Mouse (Mus musculus) lung, postnatal 0 days (tissue): ENCODE results near the gene Add1. TPM values are rescaled to one million over a fixed set of nuclear protein-coding genes. Genes with fewer than 3 reads are reported as not detected.

Experiments used
- ATAC-seq: fragments of 200-750 bp; cut with Nextera tagmentation; 2 replicates; pipeline ENCODE4 v1.8.0; 2017; ENCODE audit warnings: moderate library complexity
- DNase-seq: peaks from one replicate; pipeline ENCODE4 v3.0.0-alpha.2; 2016; ENCODE audit warnings: low spot score
- H3K27ac ChIP-seq: fragments of 300-500 bp; sonication (generic); 2 replicates; pipeline ENCODE4 v1.5.1; 2014; ENCODE audit warnings: antibody characterized with exemption, mild to moderate bottlenecking, low read length, mixed read lengths
- H3K27me3 ChIP-seq: fragments of 300-500 bp; sonication (generic); replicated peaks from 2 replicates; pipeline ENCODE4 v1.6.1; 2014; ENCODE audit warnings: low read length, mixed read lengths; ENCODE audit not compliant: insufficient read depth
- H3K36me3 ChIP-seq: fragments of 300-500 bp; sonication (generic); 2 replicates; pipeline ENCODE4 v1.6.1; 2014; ENCODE audit warnings: low read length, mixed read lengths; ENCODE audit not compliant: insufficient read depth
- H3K4me1 ChIP-seq: fragments of 300-500 bp; sonication (generic); 2 replicates; pipeline ENCODE4 v1.6.1; 2014; ENCODE audit warnings: antibody characterized with exemption, low read depth, low read length, mixed read lengths; ENCODE audit not compliant: insufficient read depth
- H3K4me2 ChIP-seq: fragments of 300-500 bp; sonication (generic); replicated peaks from 2 replicates; pipeline ENCODE4 v1.6.1; 2014; ENCODE audit warnings: low read depth, mild to moderate bottlenecking, low read length, moderate library complexity, mixed read lengths
- H3K4me3 ChIP-seq: fragments of 300-500 bp; sonication (generic); 2 replicates; pipeline ENCODE4 v1.5.1; 2014; ENCODE audit warnings: low read depth, low read length
- H3K9ac ChIP-seq: fragments of 300-500 bp; sonication (generic); replicated peaks from 2 replicates; pipeline ENCODE4 v1.6.1; 2014; ENCODE audit warnings: low read depth, mild to moderate bottlenecking
- H3K9me3 ChIP-seq: fragments of 300-500 bp; sonication (generic); 2 replicates; pipeline ENCODE4 v1.6.1; 2016; ENCODE audit warnings: low read length, mixed read lengths
- CTCF ChIP-seq: IDR thresholded peaks from 2 replicates; pipeline ENCODE4 v1.5.1; 2016; ENCODE audit warnings: antibody characterized with exemption, mild to moderate bottlenecking
- EP300 ChIP-seq: IDR thresholded peaks from 2 replicates; pipeline ENCODE4 v1.6.1; 2016; ENCODE audit warnings: antibody characterized with exemption, mild to moderate bottlenecking, control low read depth
- WGBS: fragments of 180-500 bp; shearing (Covaris S2); extraction: QIAGEN DNeasy Blood & Tissue Kit; methylation state at CpG from one replicate; pipeline ENCODE4 v1.1.7; 2014; 5-methylcytosine and 5-hydroxymethylcytosine counted together
- polyA plus RNA-seq: library from polyadenylated mRNA; unstranded; fragments of >200 nt; fragmentation: Nextera tagmentation; extraction: Ambion mirVana; gene quantifications from 2 replicates; pipeline ENCODE4 v1.2.1, GENCODE M21; 2015

Gene Add1
- polyA plus RNA-seq, 1 experiment from 2014 or later = 135 TPM

DNA sequence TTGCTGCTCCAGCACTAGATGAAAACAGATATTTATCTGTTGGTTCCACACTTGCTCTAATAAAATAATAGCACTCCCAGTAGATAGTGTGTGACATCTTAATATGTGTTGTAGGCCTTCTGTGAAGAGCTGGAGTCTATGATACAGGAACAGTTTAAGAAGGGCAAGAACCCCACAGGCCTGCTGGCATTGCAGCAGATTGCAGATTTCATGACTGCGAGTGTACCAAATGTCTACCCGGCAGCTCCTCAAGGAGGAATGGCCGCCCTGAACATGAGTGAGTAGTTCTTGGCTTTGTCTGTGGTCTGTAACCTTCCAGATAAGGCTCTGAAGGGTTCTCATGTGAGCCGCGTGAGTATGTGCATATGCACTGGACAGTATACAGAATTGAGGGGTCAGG is 31.1 kb downstream of the Add1 start:
- Histone ChIP-seq H3K4me3 (no peak overlapping the region), H3K36me3 (peaks cover 19% of the 10 kb centered on the region; the same call in 1 of the 2 replicates), H3K9me3 (no peaks in the 10 kb centered on the region), H3K4me2 (no peak overlapping the region), H3K27me3 (no peaks in the 10 kb centered on the region), H3K27ac (no peak overlapping the region), H3K9ac (no peak overlapping the region), H3K4me1 (no peaks in the 10 kb centered on the region; the same call in 1 of the 2 replicates)
- no peak for DNase-seq
- ATAC-seq = no peak
- 85% methylated on average over 5 of the region's 5 CpGs for WGBS
- TF ChIP-seq EP300 (no peak), CTCF (no peak)

DNA sequence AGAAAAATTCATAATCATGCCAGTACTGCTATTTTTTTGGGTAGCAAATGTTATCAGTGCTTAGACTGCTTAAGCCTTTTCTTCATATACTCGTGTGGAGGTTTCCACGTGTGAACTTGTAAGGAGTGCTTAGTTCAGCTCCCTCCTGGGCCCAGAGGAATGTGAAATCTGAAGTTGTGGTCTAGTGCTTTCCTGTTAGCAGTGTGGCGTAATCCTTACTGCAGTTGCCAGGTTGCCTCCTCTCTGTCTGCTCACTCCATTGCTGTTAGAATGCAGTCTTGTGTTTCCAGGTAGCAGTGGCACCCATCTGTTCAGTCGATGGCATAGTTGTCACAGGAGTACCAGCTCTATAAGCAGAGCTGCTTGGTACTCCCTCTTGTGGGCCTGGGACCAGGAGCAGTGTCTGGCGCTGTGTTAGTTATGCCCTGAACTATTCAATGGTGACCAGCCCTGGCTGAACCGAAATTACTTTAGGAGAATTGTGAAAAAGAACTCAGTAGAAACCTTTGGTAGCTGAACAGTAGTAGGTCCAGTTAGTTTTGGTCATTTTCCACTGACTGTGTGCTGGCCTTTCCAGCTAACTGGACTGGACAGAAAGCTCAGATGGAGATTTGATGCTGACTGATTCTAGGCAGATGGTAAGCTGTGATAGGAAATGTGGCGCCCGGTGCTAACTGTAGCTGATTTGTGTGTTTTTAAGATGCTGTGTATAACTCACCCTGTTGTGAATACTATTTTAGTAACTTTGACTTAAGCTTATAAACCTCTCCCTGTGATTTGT is 33.8 kb downstream of the Add1 start:
- no peaks in the 10 kb centered on the region for H3K27me3 ChIP-seq
- peaks cover 33% of the 10 kb centered on the region; the same call in 1 of the 2 replicates for H3K36me3 ChIP-seq
- WGBS = 73% methylated on average over 8 of the region's 8 CpGs
- no peaks in the 10 kb centered on the region for H3K4me1 ChIP-seq
- ATAC-seq (peak; percentile 89), DNase-seq (peak; percentile 78)
- H3K9me3 ChIP-seq = no peaks in the 10 kb centered on the region
- H3K9ac ChIP-seq = no peak overlapping the region
- peak; percentile 35; the same call in 1 of the 2 replicates for TF ChIP-seq CTCF
- no peak for TF ChIP-seq EP300
- no peak overlapping the region for H3K4me2 ChIP-seq
- H3K4me3 ChIP-seq = no peak overlapping the region
- H3K27ac ChIP-seq = no peak overlapping the region

- ATAC-seq (no peak), DNase-seq (no peak)
- Histone ChIP-seq H3K27ac (no peak overlapping the region), H3K9me3 (no peaks in the 10 kb centered on the region), H3K9ac (no peak overlapping the region), H3K27me3 (no peaks in the 10 kb centered on the region), H3K4me1 (no peaks in the 10 kb centered on the region), H3K4me2 (no peak overlapping the region), H3K36me3 (peaks cover 30% of the 10 kb centered on the region; the same call in 1 of the 2 replicates), H3K4me3 (no peak overlapping the region)
- WGBS = 80% methylated on average over 3 of the region's 3 CpGs
- TF ChIP-seq CTCF (no peak), EP300 (no peak)
Observed at GRCm38 (mm10) chr5:34608226-34608625, 34.8 kb downstream of the Add1 start.

- no peak for TF ChIP-seq EP300
- no peak for TF ChIP-seq CTCF
- no peaks in the 10 kb centered on the region for H3K27me3 ChIP-seq
- no peaks in the 10 kb centered on the region for H3K9me3 ChIP-seq
- no peaks in the 10 kb centered on the region for H3K4me1 ChIP-seq
- H3K4me3 ChIP-seq = no peak overlapping the region
- no peak overlapping the region for H3K9ac ChIP-seq
- no peak for ATAC-seq
- no peak overlapping the region for H3K4me2 ChIP-seq
- DNase-seq = no peak
- 81% methylated on average over 4 of the region's 4 CpGs for WGBS
- no peak overlapping the region for H3K27ac ChIP-seq
- H3K36me3 ChIP-seq = peaks cover 40% of the 10 kb centered on the region
Observed at GRCm38 (mm10) chr5:34609966-34610365, 36.5 kb downstream of the Add1 start.

DNA sequence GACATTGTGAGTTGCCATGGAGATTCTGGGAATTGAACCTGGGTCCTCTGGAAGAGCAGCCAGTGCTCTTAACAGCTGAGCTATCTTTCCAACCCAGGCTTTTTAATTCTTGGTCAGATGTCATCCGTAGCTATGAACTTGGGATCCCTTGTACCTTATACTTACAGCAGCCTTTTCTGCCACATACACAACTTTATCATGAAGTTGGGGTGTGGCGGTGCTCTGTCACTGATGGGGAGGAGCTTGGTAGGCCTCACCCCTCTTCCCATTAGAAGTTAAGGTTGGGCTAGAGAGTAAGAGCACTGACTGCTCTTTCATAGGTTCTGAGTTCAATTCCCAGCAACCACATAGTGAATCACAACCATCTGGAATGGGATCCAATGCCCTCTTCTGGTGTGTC is 59.5 kb downstream of the Add1 start:
- Histone ChIP-seq H3K36me3 (peaks cover 35% of the 10 kb centered on the region), H3K4me2 (no peak overlapping the region), H3K27me3 (no peaks in the 10 kb centered on the region), H3K27ac (no peak overlapping the region), H3K9me3 (no peaks in the 10 kb centered on the region), H3K9ac (no peak overlapping the region), H3K4me3 (no peak overlapping the region), H3K4me1 (peaks cover 3% of the 10 kb centered on the region; the same call in 1 of the 2 replicates)
- DNase-seq (no peak), ATAC-seq (no peak)
- 93% methylated on average over 2 of the region's 2 CpGs for WGBS
- TF ChIP-seq CTCF (no peak), EP300 (no peak)

GRCm38 (mm10) chr5:34633641-34634040 is 60.2 kb downstream of the Add1 start:
- DNase-seq (peak; percentile 62), ATAC-seq (peak; percentile 18; the same call in 1 of the 2 replicates)
- Histone ChIP-seq H3K9ac (no peak overlapping the region), H3K27ac (no peak overlapping the region), H3K4me3 (no peak overlapping the region), H3K9me3 (no peaks in the 10 kb centered on the region), H3K36me3 (peaks cover 28% of the 10 kb centered on the region), H3K4me2 (no peak overlapping the region), H3K27me3 (no peaks in the 10 kb centered on the region), H3K4me1 (peaks cover 3% of the 10 kb centered on the region; the same call in 1 of the 2 replicates)
- TF ChIP-seq EP300 = no peak
- 49% methylated on average over 4 of the region's 4 CpGs for whole genome bisulfite sequencing
